Mouse (Mus musculus) right cerebral cortex, postnatal 36 days (tissue): ENCODE results near the gene Cfap97.
A peak's percentile ranks its signal among the peaks of the same experiment; 100 is the strongest.

Experiments
- DNase-seq, 2 experiments: peaks; one replicate each; pipeline ENCODE4 v3.0.0; 2022; ENCODE audit warnings: low spot score in 2 of 2, mixed read lengths in 1 of 2

The Cfap97 gene

DNA sequence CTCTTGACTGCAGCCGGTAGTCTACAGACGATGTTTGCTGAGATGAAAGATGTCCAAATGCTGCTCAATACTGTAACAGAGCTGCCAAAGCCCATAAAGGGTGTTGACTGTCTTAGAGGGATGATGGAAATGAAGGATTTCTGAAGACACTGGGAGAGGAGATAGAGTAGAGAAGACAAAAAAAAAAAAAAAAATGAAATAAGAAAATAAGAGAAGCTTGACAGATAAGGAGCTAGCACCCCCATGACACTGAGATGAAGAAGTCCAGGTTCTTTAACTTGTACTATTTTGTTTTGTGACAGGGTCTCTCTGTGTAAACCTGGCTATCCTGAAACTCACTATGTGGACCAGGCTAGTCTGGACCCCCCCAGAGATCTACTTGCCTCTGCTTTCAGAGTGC, 1.5 kb downstream of the Cfap97 start:
- DNase-seq, result no peak

DNA sequence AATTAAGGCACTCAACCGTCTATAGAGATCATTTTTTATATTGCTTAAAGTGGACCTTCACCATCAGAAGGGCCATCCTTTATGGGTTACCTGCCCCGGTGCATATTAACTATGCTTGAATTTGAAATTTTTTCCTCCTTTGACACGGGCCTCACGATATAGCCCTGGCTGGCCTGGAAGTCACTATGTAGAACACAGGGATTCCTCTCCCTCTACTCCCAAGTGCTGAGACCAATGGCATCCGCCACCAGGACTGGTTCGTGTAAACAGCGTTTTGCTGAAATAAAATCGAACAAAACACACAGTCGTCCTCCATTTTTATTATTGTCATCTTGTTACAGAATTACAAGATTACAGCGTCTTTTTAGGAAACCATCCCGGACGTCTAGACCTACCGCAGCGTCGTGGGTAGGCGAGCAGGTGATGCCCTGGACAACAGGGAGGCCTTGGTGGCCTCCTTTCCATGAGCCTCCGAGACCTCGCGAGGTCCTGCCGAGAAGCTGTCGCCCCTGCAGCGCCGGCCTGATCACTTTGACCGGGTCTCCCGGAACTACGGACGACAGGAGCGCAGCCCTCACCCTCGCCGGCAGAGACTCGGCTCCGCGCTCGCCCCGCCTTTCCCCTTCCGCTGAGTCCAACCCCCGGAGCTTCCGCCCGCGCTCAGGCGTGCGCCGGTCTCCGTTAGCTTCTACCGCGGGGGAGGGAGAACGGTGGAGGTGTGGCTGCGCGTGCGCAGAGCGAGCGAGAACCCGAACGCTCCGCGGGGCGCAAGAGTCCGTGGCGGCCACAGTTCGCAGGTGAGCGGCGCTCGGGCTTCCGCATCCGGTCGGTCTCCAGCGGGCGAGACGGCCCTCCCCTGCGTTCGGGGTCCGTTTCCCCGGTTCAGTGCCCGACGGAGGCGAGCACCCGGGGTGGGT, 11.6 kb downstream of the Cfap97 start:
- DNase-seq, result peak; percentile 91 to 93

DNA sequence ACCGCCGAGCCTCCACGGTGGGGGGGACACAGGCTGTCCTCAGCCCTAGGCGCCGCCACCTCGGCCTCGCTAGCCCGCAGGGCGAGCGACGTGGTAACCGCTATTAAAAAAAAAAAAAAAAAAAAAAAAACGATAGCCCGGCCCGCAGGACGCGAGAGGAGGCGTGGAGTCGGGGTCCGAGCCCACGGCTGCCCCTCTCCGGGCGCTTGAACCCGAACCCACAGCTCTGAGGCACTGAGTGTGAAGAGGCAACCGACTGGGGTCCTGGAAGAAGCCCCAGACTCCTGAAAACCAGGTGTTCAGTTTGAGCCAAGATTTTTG, 12.3 kb downstream of the Cfap97 start:
- DNase-seq, result no peak

DNA sequence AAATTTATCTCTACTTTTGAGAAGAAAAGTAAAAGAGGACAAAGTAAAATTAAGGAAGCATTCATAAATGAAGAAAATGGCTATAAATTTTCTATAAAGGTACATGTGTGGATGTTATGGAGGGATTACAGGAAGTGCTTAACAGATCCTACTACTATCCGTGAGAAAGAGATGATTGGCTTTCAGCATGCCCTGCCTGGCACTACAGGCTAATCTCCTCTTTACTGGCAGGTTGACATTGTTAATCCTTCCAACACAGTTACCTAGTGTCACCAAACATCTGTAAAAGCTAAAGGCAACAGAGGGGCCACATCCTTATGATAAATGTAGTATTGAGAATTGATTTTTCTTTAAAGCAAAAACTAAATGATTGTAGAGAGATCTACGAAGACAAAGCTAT, 22.1 kb downstream of the Cfap97 start:
- no peak for DNase-seq

DNA sequence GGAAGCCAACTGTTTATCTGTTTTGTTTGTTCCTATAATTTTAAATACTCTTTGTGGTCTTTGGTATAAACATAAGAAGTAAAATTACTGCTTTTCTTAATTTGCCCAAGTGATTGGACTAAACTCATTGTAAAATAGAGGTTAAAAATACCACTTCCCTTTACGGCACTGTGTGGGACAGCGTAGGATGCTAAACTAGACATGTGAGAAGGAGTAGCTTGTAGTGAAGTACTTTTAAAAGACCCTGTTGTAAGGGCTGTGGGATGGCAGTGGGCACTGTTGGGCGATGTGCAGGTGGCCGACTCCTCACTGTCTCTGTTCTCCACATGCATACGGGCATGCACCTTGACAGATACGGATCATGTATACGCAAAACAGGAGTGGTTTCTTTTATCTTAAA, 28.6 kb downstream of the Cfap97 start:
- peak in 1 of 2 experiments; percentile 43 for DNase-seq

DNA sequence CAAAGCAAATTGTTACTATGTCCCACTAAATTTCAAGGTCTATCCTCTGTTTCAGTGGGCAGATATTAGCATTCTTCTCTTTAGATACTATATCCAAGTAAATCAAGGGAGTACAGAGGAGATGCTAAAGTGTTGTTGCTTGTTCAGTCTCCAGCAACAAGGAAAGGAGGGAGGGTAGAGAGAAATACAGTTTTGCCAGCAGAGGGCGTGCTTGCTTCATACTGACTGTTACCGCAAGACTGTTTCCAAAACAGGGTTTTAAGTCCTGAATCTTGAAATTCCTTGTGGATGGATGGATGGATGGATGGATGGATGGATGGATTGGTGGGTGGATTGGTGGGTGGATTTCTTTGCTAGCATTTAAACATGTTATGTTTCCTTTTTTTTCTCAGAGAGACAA, 33.8 kb downstream of the Cfap97 start:
- DNase-seq, result peak in 1 of 2 experiments; percentile 36

DNA sequence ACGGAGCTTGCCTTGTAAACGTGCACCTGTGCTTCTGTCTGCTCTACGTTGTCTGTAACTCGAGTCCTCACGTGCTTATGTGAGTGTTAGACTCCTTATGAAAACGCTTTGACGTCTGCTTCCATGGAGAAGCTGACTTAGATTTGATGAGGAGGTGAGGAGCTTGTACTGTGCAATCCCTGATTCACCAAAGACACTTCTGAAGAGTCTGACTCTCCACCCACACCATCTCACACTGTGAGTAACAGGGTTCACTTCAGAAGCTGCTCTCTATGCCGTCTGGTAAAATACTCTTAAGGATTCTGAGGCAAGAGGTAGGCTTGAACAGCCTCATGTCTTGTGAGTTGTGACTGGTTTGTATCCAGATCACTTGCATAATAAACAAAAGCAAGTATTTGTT, 41.5 kb downstream of the Cfap97 start:
- no peak for DNase-seq

DNA sequence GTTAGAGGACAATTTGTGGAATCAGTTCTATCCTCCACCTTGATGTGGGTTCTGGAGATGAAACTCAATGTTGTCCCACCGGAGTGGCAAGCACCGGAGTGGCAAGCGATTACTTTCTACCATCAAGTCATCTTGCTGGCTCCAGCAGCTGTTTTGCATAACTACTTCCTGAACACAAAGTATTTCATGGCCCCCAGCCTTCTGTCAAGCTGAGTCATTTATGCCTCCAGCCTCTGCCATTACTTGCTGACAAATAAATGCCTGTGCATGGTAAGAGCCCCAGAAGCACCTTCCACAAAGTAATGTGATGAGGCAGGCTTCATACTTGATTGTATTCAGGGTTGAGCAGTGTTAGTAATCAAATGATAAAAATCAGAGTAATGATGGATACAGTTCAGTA, 45.3 kb downstream of the Cfap97 start:
- no peak for DNase-seq

DNA sequence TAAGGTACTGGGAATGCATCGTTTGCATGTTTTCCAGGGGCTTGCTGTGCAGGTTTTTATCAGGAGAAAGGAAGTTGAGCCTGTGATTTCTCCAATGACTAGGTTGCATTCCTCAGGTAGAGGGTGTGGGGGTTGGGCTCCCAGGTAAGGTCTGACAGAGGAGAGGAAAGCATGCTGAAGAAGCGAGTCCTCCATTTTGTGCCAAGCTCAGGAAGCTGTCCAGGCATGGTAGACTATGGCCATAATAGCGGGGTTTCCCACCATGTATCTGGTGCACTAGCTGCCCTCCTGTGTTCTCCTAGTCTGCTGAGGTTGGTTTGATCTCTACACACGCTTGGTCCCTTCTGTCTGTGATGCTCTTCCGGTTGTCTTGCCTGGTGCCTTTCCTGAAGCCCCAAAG, 46.1 kb downstream of the Cfap97 start:
- DNase-seq, result no peak

DNA sequence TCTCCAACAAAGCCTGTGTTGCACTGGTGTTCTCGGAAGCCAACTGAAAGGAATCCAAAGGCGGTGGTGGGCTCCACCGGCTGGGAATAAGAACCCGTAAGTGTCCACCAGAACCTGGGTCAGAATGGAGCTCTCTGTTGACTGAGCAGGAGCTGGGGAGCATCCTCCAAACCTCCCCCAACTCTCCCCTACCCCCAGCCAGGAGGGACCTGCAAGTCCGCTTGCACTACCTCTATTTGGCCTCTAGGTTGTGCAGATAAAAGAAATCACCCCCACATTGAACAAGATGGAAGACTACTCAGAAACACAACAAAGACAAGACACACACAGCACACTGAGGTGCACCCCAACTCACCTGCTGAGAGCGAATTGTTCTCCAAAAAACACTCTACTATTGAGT, 50.8 kb downstream of the Cfap97 start:
- DNase-seq, result no peak

DNA sequence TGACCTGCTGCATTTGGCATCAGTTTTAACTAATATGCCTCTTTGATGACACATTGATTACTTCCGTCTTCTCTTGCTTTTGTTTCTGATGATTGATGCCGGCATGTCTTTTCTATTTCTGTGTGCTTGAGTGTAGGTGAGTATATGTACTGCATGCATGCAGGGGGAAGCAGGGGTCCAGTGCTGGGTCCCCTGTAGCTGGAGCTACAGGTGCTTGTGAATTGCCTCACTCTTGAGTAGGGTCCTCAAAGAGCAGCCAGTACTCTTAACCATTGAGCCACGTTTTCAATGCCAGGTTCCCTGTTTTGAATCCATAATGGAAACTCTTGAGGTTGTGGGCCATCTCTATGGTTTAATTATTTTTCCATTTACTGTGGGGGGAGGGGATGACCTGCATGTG, 52.7 kb downstream of the Cfap97 start:
- DNase-seq, result no peak

DNA sequence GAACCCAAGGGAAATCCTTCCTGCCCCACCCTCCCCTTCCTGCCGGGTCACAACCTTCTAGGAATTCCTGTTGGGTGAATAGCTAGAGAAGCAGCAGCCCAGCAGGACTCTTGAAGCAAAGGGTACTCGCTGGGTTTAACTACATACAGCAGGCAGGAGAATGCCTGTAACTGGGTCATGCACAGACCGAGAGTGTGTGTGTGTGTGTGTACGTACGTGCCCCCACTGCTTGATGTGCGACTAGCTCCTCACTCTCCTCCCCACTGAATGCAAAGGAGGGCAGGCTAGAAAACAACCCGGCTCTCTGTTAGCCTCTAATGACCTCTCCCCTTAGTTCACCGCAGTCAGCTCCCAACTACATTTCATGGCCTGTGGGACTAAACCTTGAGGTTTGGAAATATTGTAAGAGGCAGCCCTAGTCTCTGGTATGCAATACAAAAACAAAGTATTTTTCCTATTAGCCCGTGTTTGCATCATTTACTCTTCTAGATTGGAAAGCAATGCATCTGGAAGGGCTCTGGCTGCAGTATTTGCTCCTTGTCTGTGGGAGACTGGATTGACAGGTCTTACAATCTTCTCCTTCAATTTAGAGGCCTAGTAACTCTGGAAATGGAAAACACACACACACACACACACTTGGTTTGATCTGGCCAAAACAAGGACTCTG, 53.5 kb downstream of the Cfap97 start:
- DNase-seq, result no peak

DNA sequence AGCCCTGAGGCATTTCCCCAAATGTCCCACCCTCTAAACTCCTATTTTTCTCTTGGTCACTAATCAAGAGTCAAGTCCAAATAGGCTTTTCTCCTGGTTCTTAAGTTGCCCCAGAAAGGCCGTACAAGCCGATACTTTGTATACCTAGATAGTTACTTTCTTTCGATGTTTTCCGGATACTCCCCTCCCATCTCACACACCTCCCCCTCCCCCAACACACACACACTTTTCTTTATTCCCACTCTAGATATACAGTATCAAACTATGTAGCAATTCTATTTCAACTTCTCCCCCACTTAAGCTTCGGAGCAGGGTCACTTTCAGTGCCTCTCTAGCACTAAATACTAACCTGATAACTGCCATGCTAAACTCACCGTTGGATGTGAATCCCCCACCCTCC, 54.5 kb downstream of the Cfap97 start:
- DNase-seq, result no peak

DNA sequence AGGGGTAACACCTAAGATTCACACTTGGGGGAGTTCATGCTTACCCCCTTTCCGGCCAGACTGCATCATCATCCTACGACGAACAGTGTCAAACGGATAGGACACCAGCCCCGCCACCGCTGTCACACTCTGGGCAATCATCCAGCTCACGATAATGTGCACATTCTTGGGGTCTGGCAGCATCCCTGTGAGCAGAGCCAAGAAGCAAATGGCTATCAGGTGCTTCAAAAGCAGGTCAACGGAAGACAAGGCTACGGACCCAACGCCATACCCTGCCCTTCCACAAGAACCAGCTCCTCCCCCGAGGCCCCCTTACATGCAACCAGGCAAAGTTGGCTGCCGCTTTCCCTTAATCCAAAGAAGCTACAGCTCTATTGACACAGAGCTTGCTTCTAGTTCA, 56.8 kb downstream of the Cfap97 start:
- DNase-seq, result peak in 1 of 2 experiments; percentile 46

DNA sequence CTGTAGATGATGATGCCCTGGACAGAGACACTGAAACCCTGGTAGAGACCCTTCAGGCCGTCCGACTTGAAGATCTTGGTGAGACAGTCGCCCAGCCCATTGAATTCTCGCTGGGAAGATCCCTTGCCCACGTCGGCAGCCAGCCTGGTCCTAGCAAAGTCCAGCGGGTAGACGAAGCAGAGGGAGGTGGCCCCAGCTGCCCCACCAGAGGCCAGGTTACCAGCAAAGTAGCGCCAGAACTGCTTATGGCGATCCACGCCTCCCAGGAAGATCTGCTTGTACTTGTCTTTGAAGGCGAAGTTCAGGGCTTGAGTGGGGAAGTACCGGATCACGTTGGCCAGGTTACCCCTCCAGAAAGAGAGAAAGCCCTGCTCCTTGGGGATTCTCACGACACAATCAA, 57.5 kb downstream of the Cfap97 start:
- DNase-seq, result no peak

DNA sequence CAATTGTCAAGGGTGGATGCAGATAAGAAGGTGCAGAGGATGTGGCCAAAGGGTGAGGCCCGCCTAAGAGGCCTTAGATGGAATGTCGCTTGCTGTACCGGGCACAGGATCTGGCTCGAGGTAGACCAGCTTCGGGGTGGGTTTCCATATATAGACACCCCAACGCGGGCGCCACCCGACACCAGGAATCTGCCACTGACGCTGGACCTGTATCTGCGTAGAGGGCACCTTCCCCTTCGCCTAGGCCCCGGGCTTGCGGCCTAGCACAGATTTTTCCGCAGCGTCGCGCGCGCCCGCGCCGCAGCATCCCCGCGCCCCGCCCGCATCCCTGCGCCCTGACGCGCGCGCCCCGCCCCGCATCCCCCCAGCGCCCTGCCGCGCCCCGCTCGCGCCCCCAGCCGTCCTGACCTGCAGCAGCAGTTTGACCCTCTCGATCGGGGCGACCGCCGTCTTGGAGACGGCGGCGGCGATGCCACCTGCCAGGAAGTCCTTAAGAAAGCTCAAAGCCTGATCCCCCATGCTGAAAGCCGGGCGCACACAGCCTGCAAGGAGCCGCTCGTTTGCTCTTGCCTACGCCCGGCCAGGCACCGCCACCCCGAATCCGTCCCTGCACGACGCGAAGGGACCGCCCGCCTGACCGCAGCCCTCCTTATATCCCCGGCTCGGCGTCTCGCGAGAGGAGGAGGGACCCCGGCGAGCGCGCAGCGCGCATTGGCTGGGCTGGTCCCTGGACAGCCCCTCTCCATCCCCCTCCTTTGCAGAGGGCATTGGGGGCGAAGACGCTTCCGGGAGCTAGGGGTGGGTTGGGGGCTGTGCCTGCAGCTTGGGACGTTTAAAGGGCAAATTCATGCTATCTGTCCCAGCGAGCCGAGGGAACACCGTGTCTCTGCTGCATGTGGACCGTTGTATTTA, 59.1 kb downstream of the Cfap97 start, which contains the start of gene Slc25a4:
Gene Slc25a4, minus strand, starts transcription at position 881 of the 912 bp plus-strand sequence.
- DNase-seq, result peak; percentile 93 to 94

DNA sequence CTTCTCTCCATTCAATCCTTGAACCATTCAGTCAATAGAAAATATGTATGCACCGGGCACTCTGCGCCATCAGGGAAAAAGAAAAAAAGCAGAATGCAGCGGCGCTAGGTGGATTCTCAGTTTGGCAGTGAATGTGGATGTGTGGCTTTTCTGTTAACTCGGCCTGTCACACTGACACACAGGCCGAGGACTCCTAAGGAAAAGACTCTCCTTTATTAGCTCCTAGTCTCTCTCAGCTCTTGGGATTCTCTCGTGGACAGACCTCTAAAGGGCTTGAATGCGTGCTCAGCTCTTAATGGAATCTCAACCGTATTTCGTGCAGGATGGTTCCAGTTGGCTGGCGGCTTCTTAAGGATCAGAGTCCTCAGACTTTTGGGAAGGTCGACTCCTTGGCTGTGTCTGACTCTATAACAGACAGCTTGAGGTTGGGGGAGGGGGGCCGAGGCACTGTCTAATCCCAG, 60.1 kb downstream of the Cfap97 start:
- no peak for DNase-seq

DNA sequence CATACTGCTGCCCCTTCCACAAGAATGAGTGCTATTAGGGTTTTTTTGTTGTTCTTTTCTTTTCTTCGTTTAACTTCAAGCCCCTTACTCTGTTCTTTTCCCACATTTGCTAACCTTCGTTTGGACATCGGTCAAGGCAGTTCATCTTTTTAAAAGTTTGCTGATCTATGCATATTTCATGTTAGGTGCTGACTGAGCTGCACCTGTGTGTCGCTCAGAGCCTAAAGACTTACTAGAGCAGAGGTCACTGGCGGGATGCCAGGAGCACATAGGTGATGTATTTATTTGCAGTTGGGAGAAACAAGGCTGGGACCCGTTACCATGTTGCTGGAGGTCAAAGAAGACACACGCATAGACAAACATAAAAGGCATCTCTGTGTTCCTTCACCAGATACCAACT, 60.6 kb downstream of the Cfap97 start:
- DNase-seq, result no peak

DNA sequence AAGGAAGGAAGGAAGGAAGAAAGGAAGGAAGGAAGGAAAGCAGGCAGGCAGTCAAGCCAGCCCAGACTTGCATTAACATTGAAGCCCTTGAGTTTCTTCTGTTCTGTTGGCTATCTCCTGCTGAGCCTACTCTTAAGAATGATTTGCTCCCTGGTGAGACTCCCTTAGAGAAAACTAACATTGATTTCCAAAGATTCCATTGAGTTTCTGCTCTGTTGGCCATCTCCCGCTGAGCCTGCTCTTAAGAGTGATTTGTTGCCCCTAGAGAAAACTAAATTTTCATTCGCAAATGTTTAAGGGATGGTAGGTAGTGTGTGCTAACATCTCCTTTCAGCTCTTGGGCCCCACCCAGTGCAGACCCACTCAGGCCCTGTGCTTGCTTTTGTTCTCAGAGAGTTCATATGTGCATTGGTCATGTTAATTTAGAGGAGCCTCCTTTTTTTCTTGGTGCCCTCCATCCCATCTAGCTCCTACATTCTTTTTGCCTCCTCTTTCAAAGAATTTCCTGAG, 62.5 kb downstream of the Cfap97 start:
- DNase-seq, result no peak

DNA sequence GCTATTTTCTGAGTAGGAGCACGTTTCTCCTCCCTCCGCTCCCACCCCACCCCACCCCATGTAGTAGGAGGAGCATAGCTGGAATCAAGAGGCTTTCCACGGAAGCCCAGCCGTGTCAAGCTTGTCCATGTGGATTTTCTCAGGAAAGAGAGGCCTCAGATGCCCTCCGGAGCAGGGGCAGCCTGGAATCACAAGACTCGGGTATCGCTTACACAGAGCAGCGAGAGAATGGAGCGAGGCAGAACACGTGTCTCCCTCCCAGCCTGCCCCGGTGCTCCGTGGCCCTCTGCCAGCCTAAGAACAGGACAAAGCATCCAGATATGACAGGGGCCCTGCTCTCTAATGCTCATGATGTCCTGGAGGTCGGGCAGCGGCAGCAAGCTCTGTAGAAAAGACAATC, 65.3 kb downstream of the Cfap97 start:
- DNase-seq, result peak; percentile 25 to 43

DNA sequence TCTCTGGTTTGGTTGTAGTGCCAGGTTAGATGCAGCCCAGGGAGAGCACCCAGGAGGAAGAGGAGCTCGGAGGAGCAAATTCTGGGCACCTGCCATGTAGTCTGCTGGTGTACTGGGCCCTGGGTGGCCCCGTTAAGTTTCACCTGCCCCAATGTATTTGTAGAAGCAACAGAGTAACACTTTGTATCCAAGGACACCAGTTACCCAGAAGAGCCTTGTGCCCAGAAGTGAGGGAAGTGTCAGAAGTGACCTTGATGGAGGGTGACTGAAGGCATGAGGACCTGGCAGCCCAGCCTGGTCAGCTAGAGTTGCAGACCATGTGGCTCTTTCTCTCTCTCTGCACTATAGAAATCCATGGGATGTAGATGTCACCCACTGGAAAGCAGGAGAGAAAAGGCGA, 69.0 kb downstream of the Cfap97 start:
- DNase-seq, result no peak

DNA sequence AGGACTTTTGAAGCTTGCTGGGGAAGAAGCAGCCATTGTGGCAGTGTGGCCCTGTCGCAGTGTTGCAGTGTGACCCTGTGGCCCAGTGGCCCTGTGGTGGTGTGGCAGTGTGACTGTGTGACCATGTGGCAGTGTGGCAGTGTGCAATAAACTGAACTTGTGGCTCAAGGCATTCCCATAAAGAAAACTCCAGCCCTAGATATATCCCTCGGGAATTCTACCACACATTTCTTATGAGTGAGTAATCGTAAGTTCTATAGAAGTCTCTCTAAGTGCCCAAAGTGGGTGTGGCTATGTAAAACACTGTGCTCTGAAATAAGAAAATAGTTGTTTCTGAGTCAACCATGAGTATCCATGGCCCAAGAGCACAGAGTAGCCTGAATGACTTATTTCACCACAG, 73.9 kb downstream of the Cfap97 start:
- DNase-seq, result no peak
